Mouse (Mus musculus): ENCODE results near the gene Rsph6a. TPM values are rescaled to one million over a fixed set of nuclear protein-coding genes. Genes with fewer than 3 reads are reported as not detected.

Gene Rsph6a
- total RNA-seq, 1 experiment from 2014 or later = not detected

DNA sequence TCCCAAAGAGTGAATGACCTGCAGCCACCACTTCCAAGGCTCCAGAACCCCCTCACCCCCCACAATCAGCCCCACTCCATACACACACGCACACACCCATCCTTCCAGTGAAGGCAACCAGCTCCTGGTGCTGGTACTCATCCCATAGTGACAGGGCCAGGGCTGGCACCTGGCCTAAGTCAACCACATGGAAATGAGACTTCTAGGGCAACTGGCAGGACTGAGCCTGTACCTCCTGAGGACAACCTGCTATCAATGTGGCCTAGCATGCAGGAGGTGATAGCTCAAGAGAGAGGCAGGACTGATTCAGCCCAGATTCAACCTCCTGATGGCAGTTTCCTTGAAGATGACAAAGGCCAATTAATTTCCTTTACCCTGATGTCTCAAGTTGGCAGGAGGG lies 45.8 kb downstream of the Rsph6a start:
- DNase-seq = no peak

DNA sequence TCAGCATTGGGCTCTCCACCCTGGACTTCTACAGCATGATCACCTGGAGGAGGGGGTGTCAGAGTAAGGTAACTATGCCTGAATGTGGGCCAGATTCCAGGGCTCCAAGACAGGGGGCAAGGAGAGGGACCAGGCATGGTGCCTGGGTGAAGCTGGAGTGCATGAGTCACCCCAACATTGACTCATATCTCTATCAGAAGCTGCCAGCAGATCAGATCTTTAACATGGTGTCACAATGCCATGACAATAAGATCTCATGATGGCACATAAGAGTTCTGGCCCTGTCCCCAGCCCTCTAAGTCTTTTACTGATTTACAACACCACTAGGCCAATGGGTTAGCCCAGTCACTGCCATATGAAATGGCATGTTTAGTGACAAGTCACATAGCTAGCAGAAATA lies 49.3 kb downstream of the Rsph6a start:
- DNase-seq = no peak

DNA sequence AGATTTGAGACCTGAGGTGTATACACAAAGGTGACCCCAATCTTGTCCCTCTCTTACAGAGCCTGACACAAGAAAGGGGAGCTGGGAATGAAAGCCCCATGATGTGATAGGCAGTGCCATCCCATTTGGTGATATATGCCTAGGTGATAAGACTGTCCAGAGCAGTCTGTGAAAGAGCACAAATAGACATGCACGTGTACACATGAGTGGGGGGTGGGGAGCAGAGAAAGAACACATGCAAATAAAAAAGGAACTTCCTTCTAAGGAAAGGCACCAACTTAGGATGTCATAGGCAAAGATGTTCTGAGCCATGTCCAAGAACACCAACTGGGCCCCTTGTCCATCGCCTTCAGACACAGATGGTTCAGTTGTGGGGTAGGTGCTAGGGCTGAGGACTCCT lies 50.0 kb downstream of the Rsph6a start:
- DNase-seq = no peak

DNA sequence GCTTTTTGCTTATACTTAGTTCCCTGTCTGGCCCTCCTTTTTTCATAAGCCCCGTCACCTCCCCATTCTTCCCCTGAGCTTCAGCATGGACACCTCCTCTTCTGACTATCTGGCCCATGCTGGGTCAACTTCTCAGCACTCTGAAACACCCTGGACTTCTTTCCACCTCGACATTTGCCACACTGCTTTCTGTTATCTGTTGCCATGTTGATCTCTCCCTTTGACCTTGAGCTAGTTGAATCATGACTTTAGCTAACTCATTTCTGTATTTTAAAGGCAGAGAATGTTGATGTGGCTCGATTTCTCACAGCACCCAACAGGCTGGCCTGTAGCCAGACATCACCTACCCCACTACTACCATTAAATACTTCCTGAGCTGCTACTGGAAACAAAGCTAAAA lies 52.9 kb downstream of the Rsph6a start:
- peak; percentile 26 for DNase-seq

DNA sequence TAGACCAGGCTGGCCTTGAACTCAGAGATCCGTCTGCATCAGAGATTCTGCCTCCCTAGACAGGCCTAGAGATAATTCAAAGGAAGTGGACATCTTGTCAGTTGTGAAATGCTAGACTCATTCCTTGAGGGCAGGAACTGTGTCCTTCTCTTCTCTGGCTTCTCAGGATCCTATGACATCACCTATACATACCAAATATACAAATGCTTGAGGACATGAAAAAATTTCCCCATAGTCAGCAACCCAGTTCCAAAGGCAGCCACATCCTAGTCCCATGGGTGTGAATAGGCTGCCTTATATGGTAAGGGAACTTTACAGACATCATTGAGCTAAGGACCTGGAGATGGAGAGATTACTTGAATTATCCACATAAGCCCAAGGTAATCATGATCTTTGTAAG lies 55.1 kb downstream of the Rsph6a start:
- DNase-seq = no peak

DNA sequence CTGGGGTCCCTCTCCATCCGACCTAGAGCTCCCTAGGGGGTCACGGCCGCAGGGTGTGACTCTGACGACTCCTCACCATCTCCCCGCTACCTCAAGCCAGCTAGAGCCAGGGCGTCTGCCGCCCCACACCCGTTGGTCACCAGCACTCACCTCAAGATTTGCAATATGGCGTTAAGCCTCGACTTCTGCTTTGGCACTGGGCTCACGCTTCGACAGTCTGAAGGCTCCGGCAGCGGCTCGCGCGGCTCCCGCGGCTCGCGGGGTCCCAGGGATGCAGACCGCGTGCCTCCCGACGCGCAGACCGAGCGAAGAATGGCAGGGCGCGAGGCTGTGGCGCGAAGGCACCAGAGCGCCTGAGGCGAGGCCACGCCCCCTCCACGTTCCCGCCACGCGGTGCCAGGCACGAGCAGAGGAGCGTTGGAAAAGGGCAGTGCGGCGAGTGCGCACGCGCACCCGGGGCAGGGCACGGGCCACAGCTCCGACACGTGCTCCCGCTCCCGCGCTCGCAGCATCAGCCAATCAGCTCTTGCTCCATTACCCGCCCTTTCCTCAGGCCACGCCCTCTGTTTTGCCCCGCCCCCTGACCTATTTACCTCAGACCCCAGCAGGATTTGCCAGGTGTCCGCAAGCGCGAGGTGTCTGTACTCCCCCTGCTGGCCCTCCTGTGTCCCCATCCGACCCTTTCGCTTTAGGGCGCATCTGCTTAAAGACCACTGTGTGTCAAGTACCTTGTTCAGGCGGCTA lies 63.7 kb downstream of the Rsph6a start, which contains the start of gene Gm4969:
Gene Gm4969 (minus strand): TSS at position 341 of the 744 bp plus-strand sequence.
- DNase-seq = peak; percentile 62

DNA sequence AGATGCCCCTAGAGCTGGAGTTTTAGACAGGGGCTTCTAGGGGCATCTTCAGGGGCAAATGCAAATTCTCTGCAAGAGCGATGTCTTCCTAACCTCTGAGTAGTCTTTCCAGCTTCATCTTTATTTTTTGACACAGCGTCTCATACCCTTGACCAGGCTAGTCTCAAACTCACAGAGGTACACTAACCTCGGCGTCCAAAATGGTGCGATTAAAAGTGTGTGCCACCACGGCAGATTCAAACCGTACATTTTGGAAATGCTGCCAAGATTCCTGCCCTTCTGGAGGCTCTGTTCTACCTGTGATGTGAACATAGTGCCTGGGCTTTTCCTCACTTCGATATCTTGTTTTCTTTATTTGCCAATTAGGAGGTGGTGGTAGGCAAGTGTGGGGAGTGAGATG lies 64.6 kb downstream of the Rsph6a start:
- no peak for DNase-seq

DNA sequence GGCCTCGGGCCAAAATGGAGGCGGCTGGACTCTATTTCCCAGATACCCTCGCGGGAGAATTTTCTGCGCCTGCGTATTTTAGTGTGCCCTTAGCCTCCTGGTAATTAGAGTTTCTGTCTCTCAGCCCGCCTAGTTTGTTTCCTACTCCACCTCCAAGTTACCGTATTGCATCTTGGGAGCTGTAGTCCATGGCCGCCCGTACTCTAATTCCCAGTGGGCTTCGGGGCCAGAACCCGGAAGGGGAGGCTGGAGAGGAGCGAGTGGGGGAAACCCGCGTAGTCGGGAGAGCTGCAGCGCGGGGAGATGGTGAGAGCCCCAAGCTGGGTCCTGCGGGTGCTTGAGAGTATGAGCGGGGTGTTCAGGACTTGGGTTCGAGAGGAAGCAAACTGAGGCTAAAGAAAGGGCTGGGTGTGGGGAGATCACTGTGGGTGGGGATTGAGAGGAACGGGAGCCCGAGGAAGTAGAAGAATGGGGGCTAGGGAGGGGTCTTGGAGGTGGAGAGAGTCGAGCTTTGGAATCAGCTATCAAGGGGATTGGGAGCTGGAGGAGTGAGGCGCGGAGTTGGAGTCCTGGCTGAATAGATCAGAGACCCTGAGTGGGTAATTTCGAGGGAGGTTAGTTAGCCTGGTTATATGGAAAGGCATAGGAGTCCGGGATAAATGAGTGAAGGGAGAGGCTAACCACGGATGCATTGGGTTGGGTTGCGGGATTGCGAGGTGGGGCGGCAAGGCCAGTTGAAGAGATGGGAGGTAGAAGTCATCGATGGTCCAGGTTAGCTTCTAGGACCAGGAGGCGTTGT lies 65.3 kb downstream of the Rsph6a start, which contains the start of gene Fbxo46:
Gene Fbxo46 (plus strand): TSS at position 229 of the 799 bp plus-strand sequence.
- DNase-seq = peak; percentile 80

DNA sequence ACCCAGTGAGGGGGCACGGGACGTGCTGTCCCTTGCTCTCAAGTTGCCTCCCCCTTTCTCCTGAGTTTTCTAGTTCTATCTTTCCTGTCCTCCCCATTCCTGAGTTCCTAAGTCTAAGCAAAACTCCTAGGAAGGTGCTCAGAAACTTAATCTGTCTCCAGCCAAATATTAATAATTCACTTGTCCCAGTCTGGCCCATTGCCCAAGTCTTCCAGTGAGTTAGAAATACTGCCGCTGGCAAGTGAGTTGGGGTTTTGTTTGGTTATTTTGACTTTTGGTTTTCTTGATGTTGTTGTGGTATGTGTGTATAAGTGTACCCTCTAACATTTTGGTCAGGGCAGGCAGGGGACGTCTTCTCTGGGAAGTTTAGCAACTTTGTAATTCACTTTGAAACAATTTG lies 67.2 kb downstream of the Rsph6a start:
- peak; percentile 49 for DNase-seq

Small RNA genes lying within 50 kb of the gene (microRNA-seq; reads per million reads assigned to microRNA genes)
- gene Mir3100 = 1.7 to 2.5 reads per million in 2 experiments

Other genes with a start within 250 kb of the Rsph6a start
- not detected in 2 replicates for gene Psg17, start 233.1 kb upstream of the Rsph6a start, total RNA-seq (2021)
- 5.3 and 7.8 TPM in 2 replicates for gene Mill2, start 214.7 kb upstream of the Rsph6a start, total RNA-seq (2021)
- 1.9 and 2.0 TPM in 2 replicates for gene Pglyrp1, start 183.4 kb upstream of the Rsph6a start, total RNA-seq (2021)
- 16.5 and 20.8 TPM in 2 replicates for gene Ccdc61, start 144.3 kb upstream of the Rsph6a start, total RNA-seq (2021)
- 4.9 and 6.2 TPM in 2 replicates for gene Nova2, start 128.8 kb upstream of the Rsph6a start, total RNA-seq (2021)
- gene Nanos2, start 67.3 kb upstream of the Rsph6a start, total RNA-seq (2021) = not detected in 2 replicates
- gene Mypop, start 63.4 kb upstream of the Rsph6a start, total RNA-seq (2021) = 10.9 and 13.0 TPM in 2 replicates
- 45.8 and 48.3 TPM in 2 replicates for gene Irf2bp1, start 50.6 kb upstream of the Rsph6a start, total RNA-seq (2021)
- 0.76 TPM in 1 of 2 replicates, not detected in the other for gene Foxa3, start 31.2 kb upstream of the Rsph6a start, total RNA-seq (2021)
- gene Sympk, start 30.3 kb upstream of the Rsph6a start, total RNA-seq (2021) = 120 and 126 TPM in 2 replicates
- gene Dmwd, start 21.5 kb downstream of the Rsph6a start, total RNA-seq (2021) = 53.1 and 64.1 TPM in 2 replicates
- gene Dmpk, start 29.2 kb downstream of the Rsph6a start, total RNA-seq (2021) = 106 and 114 TPM in 2 replicates
- gene Six5, start 39.9 kb downstream of the Rsph6a start, total RNA-seq (2021) = 21.8 and 26.1 TPM in 2 replicates
- 0.09 TPM in 1 of 2 replicates, not detected in the other for gene Gm4969, start 63.7 kb downstream of the Rsph6a start, total RNA-seq (2021)
- gene Fbxo46, start 65.2 kb downstream of the Rsph6a start, total RNA-seq (2021) = 11.7 and 15.1 TPM in 2 replicates
- gene Qpctl, start 94.6 kb downstream of the Rsph6a start, total RNA-seq (2021) = 15.4 and 20.3 TPM in 2 replicates
- gene Snrpd2, start 95.0 kb downstream of the Rsph6a start, total RNA-seq (2021) = 90.5 and 99.0 TPM in 2 replicates
- gene Gipr, start 111.4 kb downstream of the Rsph6a start, total RNA-seq (2021) = 0.27 and 0.43 TPM in 2 replicates
- 36.3 and 66.2 TPM in 2 replicates for gene Eml2, start 121.7 kb downstream of the Rsph6a start, total RNA-seq (2021)
- 6.2 and 7.5 TPM in 2 replicates for gene Gpr4, start 157.8 kb downstream of the Rsph6a start, total RNA-seq (2021)
- 26.9 and 30.6 TPM in 2 replicates for gene Opa3, start 173.6 kb downstream of the Rsph6a start, total RNA-seq (2021)
- 47.4 and 61.4 TPM in 2 replicates for gene Vasp, start 217.1 kb downstream of the Rsph6a start, total RNA-seq (2021)
- gene Ppm1n, start 225.4 kb downstream of the Rsph6a start, total RNA-seq (2021) = not detected in 2 replicates
- 2.5 and 5.3 TPM in 2 replicates for gene Rtn2, start 227.9 kb downstream of the Rsph6a start, total RNA-seq (2021)